Mouse (Mus musculus) forebrain, embryonic 14.5 days (tissue): ENCODE results near the gene Tnfrsf19. TPM values are rescaled to one million over a fixed set of nuclear protein-coding genes. Genes with fewer than 3 reads are reported as not detected.
A peak's percentile ranks its signal among the peaks of the same experiment; 100 is the strongest.

ENCODE experiments used
- ATAC-seq: fragments of 200-750 bp; cut with Nextera tagmentation; 2 replicates; pipeline ENCODE4 v1.8.0; 2017; ENCODE audit warnings: mild to moderate bottlenecking, moderate library complexity
- DNase-seq: peaks from one replicate; pipeline ENCODE4 v3.0.0-alpha.2; 2015; ENCODE audit warnings: low spot score
- H3K27ac ChIP-seq: fragments of 300-500 bp; sonication (generic); 2 replicates; pipeline ENCODE4 v1.5.1; 2014; ENCODE audit warnings: low read depth, mild to moderate bottlenecking, control low read depth, low read length, moderate library complexity
- H3K27me3 ChIP-seq: fragments of 300-500 bp; sonication (generic); replicated peaks from 2 replicates; pipeline ENCODE4 v1.6.1; 2014; ENCODE audit warnings: low read length, control low read depth, mixed read lengths; ENCODE audit not compliant: control insufficient read depth, insufficient read depth
- H3K36me3 ChIP-seq: fragments of 300-500 bp; sonication (generic); 2 replicates; pipeline ENCODE4 v1.6.1; 2014; ENCODE audit warnings: low read length, control low read depth; ENCODE audit not compliant: control insufficient read depth, insufficient read depth
- H3K4me1 ChIP-seq: fragments of 300-500 bp; sonication (generic); 2 replicates; pipeline ENCODE4 v1.6.1; 2014; ENCODE audit warnings: antibody characterized with exemption, low read length, control low read depth; ENCODE audit not compliant: control insufficient read depth, insufficient read depth
- H3K4me2 ChIP-seq: fragments of 300-500 bp; sonication (generic); 2 replicates; pipeline ENCODE4 v1.6.1; 2014; ENCODE audit warnings: mild to moderate bottlenecking, control low read depth, low read length
- H3K4me3 ChIP-seq: fragments of 300-500 bp; sonication (generic); 2 replicates; pipeline ENCODE4 v1.5.1; 2014; ENCODE audit warnings: low read depth, low read length, control low read depth
- H3K9ac ChIP-seq: fragments of 300-500 bp; sonication (generic); 2 replicates; pipeline ENCODE4 v1.6.1; 2014; ENCODE audit warnings: mild to moderate bottlenecking, low read length, control low read depth, moderate library complexity
- H3K9me3 ChIP-seq: fragments of 300-500 bp; sonication (generic); replicated peaks from 2 replicates; pipeline ENCODE4 v1.6.1; 2016; ENCODE audit warnings: low read length, control low read depth, mixed read lengths; ENCODE audit not compliant: control insufficient read depth
- WGBS: fragments of 180-500 bp; shearing (Covaris S2); extraction: QIAGEN DNeasy Blood & Tissue Kit; methylation state at CpG from one replicate; pipeline ENCODE4 v1.1.7; 2014; 5-methylcytosine and 5-hydroxymethylcytosine counted together
- polyA plus RNA-seq: library from polyadenylated mRNA; unstranded; fragments of >200 nt; fragmentation: Nextera tagmentation; extraction: Ambion mirVana; gene quantifications from 2 replicates; pipeline ENCODE4 v1.2.1, GENCODE M21; 2014

Gene Tnfrsf19
- polyA plus RNA-seq, 1 experiment from 2014 or later, result 71.9 TPM

GRCm38 (mm10) chr14:61011621-61012174, 34.6 kb downstream of the Tnfrsf19 start:
- DNase-seq (peak; percentile 58), ATAC-seq (no peak)
- H3K4me1 ChIP-seq, result peaks cover 24% of the 10 kb centered on the region
- H3K36me3 ChIP-seq, result no peaks in the 10 kb centered on the region
- no peaks in the 10 kb centered on the region for H3K9me3 ChIP-seq
- no peak overlapping the region for H3K9ac ChIP-seq
- H3K4me3 ChIP-seq, result no peak overlapping the region
- WGBS, result 39% methylated on average over 8 of the region's 8 CpGs
- peak overlapping the region; percentile 62; the same call in 1 of the 2 replicates for H3K27ac ChIP-seq
- no peak overlapping the region for H3K4me2 ChIP-seq
- H3K27me3 ChIP-seq, result no peaks in the 10 kb centered on the region

- Histone ChIP-seq H3K9ac (0 out of 2 replicates have a peak overlapping the region, but pooled peaks have one; percentile 8), H3K9me3 (no peaks in the 10 kb centered on the region), H3K36me3 (0 out of 2 replicates have a peak, but pooled peaks cover 3% of the 10 kb centered on the region), H3K4me2 (no peak overlapping the region), H3K4me3 (no peak overlapping the region), H3K4me1 (peaks cover 13% of the 10 kb centered on the region), H3K27ac (no peak overlapping the region; the same call in 1 of the 2 replicates), H3K27me3 (no peaks in the 10 kb centered on the region)
- peak; percentile 44 for DNase-seq
- WGBS, result 6% methylated on average over 17 of the region's 17 CpGs
- ATAC-seq, result peak; percentile 75; the same call in 1 of the 2 replicates
Observed at GRCm38 (mm10) chr14:61005127-61005837, 41.0 kb downstream of the Tnfrsf19 start.

- WGBS, result 83% methylated on average over 6 of the region's 6 CpGs
- H3K4me2 ChIP-seq, result no peak overlapping the region
- no peak overlapping the region for H3K9ac ChIP-seq
- DNase-seq (no peak), ATAC-seq (no peak)
- H3K9me3 ChIP-seq, result no peaks in the 10 kb centered on the region
- H3K4me1 ChIP-seq, result peaks cover 13% of the 10 kb centered on the region
- H3K27ac ChIP-seq, result no peak overlapping the region
- 0 out of 2 replicates have a peak, but pooled peaks cover 3% of the 10 kb centered on the region for H3K36me3 ChIP-seq
- no peak overlapping the region for H3K4me3 ChIP-seq
- H3K27me3 ChIP-seq, result no peaks in the 10 kb centered on the region
Observed at GRCm38 (mm10) chr14:61003676-61004075, 42.6 kb downstream of the Tnfrsf19 start.

GRCm38 (mm10) chr14:61000072-61000471, 46.2 kb downstream of the Tnfrsf19 start:
- no peak overlapping the region for H3K4me2 ChIP-seq
- no peaks in the 10 kb centered on the region for H3K27me3 ChIP-seq
- WGBS, result 77% methylated on average over 5 of the region's 5 CpGs
- peaks cover 3% of the 10 kb centered on the region for H3K4me1 ChIP-seq
- 0 out of 2 replicates have a peak, but pooled peaks cover 3% of the 10 kb centered on the region for H3K36me3 ChIP-seq
- H3K9ac ChIP-seq, result no peak overlapping the region
- H3K4me3 ChIP-seq, result no peak overlapping the region
- DNase-seq, result no peak
- no peak overlapping the region for H3K27ac ChIP-seq
- H3K9me3 ChIP-seq, result no peaks in the 10 kb centered on the region
- ATAC-seq, result no peak

GRCm38 (mm10) chr14:60996556-60996955, 49.7 kb downstream of the Tnfrsf19 start:
- DNase-seq (no peak), ATAC-seq (no peak)
- Histone ChIP-seq H3K4me1 (no peaks in the 10 kb centered on the region; the same call in 1 of the 2 replicates), H3K36me3 (no peaks in the 10 kb centered on the region), H3K4me2 (no peak overlapping the region), H3K9me3 (no peaks in the 10 kb centered on the region), H3K27ac (no peak overlapping the region), H3K9ac (no peak overlapping the region), H3K4me3 (no peak overlapping the region), H3K27me3 (no peaks in the 10 kb centered on the region)
- 64% methylated on average over 6 of the region's 6 CpGs for WGBS

GRCm38 (mm10) chr14:60993506-60993905, 52.8 kb downstream of the Tnfrsf19 start:
- WGBS, result 79% methylated on average over 10 of the region's 10 CpGs
- Histone ChIP-seq H3K9ac (no peak overlapping the region), H3K27me3 (no peaks in the 10 kb centered on the region), H3K27ac (no peak overlapping the region), H3K9me3 (no peaks in the 10 kb centered on the region), H3K4me3 (no peak overlapping the region), H3K36me3 (no peaks in the 10 kb centered on the region), H3K4me1 (peaks cover 5% of the 10 kb centered on the region), H3K4me2 (no peak overlapping the region)
- ATAC-seq, result no peak
- DNase-seq, result peak; percentile 14

GRCm38 (mm10) chr14:60993092-60993491, 53.2 kb downstream of the Tnfrsf19 start:
- Histone ChIP-seq H3K4me1 (peaks cover 8% of the 10 kb centered on the region), H3K4me3 (no peak overlapping the region), H3K27me3 (no peaks in the 10 kb centered on the region), H3K4me2 (no peak overlapping the region), H3K9me3 (no peaks in the 10 kb centered on the region), H3K9ac (no peak overlapping the region), H3K36me3 (no peaks in the 10 kb centered on the region), H3K27ac (no peak overlapping the region)
- 73% methylated on average over 3 of the region's 3 CpGs for WGBS
- DNase-seq, result no peak
- no peak for ATAC-seq

GRCm38 (mm10) chr14:60992144-60992543, 54.1 kb downstream of the Tnfrsf19 start:
- Histone ChIP-seq H3K4me1 (peaks cover 15% of the 10 kb centered on the region), H3K9ac (no peak overlapping the region), H3K36me3 (no peaks in the 10 kb centered on the region), H3K27ac (no peak overlapping the region), H3K4me2 (no peak overlapping the region), H3K27me3 (no peaks in the 10 kb centered on the region), H3K4me3 (no peak overlapping the region), H3K9me3 (no peaks in the 10 kb centered on the region)
- WGBS, result 75% methylated on average over 4 of the region's 4 CpGs
- ATAC-seq (no peak), DNase-seq (no peak)

- DNase-seq (peak; percentile 26), ATAC-seq (0 out of 2 replicates have a peak, but pooled peaks have one; percentile 9)
- Histone ChIP-seq H3K4me2 (no peak overlapping the region), H3K9ac (0 out of 2 replicates have a peak overlapping the region, but pooled peaks have one; percentile 29), H3K27me3 (no peaks in the 10 kb centered on the region), H3K36me3 (no peaks in the 10 kb centered on the region), H3K27ac (no peak overlapping the region), H3K4me1 (peaks cover 32% of the 10 kb centered on the region), H3K9me3 (no peaks in the 10 kb centered on the region), H3K4me3 (no peak overlapping the region)
- 24% methylated on average over 6 of the region's 6 CpGs for WGBS
Observed at GRCm38 (mm10) chr14:60988228-60988627, 58.1 kb downstream of the Tnfrsf19 start.
